Mouse (Mus musculus): Measurements from ENCODE around the gene Gpr3.
A peak's percentile ranks its signal among the peaks of the same experiment; 100 is the strongest.

Gene Gpr3

DNA sequence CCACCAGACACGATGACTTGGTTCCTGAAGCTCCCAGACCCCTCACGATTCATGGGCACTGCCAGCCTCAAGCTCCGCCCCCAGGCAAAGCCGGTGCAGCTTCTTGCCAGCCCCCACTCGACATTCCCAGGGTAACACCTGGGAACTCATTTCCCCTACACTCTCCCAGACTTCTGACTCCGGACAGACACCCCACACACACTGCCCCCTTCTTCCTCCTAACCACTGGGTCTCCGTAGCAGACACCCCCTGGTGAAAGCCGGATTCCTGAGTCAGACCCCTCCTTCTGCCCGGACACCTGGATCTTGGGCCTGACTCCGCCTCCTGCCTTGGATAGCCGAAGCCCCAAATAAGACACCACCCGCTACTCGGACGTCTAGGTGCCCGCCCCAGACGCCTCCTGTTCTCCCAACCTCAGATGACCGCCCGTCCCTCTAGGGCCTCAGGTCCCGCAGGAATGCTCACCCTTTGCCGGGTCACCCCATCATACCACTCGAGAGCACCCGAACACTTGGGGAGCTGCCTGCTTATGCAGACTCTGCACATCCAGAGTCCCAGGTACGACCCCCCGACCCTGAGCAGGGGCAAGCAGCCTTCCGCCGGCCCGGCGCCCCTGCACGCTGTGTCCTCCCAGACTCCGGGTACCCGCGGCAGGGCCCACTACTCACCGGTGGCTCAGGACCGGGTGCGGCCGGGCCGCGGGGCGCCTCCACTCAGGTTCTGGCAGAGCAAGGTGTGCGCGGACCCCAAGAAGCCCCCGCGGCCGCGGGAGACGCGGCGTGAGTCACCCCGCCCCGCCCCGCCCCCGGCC is at the start of gene Gpr3, which contains the start of gene Cd164l2:
Gene Gpr3, minus strand, starts transcription at position 786 of the 811 bp plus-strand sequence.
Gene Cd164l2, plus strand, starts transcription at position 381 of the 811 bp plus-strand sequence.
- no peak for DNase-seq (ENCODE audit: low read depth, low spot score)

DNA sequence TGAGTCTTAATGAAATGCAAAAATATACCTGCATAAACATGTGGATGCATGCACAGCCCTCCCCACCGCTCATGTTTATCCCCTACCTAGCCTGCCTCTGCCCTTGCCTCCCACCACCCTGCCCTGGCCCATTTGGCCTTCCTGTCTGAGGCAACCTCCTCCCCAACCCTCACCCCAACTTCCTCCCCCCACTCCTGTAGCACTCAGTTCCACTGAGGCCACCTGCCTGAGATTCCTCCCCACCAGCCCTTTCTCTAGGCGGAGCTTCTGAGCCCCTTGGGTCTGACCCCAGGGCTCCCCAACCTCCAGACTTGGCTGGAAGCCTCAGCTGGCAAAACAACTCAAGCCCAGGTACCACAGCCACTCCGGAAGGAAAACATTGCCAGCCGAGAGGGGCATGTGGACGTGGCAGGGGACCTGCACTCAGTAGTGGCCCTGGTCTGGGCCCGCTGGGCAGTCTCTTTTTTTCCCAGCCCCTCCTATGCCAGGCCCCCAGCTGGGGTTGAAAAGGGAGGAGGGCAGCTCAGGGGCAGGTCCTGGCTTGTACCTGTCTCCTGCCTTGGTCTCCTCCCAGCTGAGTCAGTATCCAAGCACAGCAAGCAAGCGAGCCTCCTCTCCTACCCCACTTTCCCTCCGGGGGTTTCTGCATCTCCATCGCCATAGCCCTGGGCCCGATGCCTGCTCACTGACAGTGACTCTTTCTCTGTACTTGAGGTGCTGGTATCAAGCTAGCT is 49.5 kb upstream of the Gpr3 start:
- DNase-seq (ENCODE audit: low read depth, low spot score): no peak

DNA sequence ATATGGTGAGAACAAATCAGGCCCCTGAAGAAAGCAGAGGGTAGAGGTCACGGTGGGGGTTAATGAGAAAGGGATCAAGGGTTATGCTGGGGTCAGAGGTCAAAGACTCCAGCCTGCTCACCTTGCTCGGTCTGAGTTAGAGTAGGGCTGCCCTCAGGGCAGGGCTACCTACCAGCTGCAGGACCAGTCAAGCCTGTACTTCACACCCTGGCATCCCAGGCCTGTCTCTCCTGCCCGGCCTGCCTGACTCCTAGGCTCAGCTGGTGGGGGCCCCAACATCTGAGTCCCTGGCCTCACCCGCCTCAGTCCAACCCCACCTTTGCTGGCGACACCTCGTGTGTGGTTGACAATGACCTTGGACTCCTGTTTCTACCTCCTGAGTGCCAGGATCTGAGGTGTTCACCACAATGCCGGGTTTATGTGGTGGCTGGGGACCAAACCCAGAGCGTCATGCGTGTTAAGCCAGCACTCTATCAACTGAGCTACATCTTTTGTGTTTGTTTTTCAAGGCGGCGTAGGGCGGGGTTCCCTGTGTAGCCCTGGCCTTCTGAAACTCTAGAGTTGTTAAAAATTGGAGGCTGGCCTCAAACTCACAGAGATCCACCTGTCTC is 45.6 kb upstream of the Gpr3 start:
- DNase-seq (ENCODE audit: low read depth, low spot score): no peak

DNA sequence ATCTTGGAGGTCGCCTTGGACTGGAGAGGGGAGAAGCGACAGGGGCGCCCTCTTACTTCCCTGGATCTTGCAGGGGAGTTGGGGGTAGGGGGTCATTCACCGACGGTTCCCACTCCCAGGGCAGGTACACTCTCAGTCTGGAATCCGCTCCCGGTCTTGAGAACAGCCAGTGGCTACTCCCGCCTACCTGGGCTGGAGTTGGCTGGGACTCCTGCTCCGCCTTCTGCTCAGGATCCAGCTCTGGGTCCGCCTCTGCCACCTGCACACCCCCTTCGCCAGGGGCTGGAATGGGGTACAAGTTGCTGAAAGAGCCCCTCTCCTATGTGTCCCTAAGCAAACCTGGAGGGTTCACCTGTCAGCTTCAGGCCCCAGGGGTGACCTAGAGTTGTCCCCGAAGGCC is 44.9 kb upstream of the Gpr3 start:
- DNase-seq (ENCODE audit: low read depth, low spot score): no peak

DNA sequence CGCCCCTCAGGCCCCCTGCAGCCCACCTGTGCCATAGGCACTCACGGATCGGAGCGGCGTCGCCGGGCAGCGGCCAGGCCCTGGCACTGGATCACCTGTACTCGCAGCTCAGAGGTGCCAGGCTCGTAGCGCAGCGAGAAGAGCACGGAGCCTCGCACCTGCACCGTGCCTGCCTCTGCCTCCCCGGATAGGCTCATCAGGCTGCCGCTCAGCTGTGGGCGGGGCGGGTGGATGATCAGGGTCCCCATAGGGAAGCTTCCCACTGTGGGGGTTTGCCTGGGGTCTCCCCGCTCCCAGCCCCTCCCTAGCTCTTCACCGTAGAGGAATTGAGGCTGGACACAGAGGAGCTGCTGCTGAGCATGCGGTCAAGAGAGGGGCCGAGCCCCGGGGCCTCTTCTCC is 44.5 kb upstream of the Gpr3 start:
- DNase-seq (ENCODE audit: low read depth, low spot score): peak; percentile 38

DNA sequence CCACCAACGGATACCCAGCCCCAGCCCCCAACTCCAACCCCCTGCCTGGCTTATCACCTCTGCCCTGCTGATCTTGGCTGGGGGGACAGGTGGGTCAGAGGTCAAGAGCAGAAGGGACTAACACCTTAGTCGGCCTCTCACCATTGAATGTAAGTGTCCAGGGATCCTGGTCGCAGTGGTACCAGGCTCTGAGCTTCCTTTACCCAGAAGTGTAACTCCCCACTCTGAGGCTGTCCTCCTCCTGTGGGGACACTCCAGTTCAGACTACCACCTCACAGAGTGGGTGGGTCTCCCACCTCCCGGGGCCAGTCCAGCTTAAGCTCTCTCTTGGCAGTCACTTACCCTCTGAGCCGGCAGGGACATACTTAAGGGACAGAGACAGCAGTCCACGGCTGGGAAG is 43.1 kb upstream of the Gpr3 start:
- DNase-seq (ENCODE audit: low read depth, low spot score): no peak

DNA sequence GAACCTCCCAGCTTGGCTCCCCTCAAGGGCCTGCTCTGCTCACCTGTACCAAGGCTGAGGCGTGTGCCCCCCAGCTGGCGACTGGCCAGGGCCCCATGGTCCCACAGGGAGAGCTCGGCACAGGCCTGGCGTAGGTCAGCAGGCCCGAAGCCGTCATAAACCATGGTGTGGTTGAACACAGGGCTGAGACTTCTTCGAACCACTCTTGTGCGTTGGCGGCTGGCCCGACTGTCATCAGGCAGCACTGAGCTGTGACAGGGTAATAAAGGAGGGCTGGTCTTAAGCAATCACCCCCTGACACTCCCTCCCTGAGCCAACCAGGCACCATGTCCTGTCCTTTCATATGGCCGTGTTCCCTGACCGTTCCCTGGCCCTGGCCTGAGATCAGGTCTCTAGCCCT is 41.1 kb upstream of the Gpr3 start:
- DNase-seq (ENCODE audit: low read depth, low spot score): no peak

DNA sequence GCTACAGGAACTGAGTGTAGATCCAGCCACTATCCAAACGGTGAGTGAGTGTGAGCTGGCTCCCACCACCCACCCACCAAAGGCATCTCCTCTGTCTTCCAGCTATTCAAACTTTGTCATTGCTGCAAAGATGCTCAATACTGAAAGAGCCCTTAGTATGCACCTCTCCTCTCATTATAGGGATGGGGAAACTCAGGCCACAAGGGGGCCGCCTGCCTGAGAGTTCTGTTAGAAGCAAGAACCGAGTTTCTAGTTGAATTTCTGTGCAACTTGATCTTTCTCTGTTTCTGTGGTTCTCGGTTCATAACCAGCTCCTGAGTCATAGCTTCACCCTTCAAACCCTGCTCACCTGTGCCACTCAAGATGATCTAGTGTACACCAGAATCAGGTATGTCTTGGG is 39.8 kb upstream of the Gpr3 start:
- no peak for DNase-seq (ENCODE audit: low read depth, low spot score)

DNA sequence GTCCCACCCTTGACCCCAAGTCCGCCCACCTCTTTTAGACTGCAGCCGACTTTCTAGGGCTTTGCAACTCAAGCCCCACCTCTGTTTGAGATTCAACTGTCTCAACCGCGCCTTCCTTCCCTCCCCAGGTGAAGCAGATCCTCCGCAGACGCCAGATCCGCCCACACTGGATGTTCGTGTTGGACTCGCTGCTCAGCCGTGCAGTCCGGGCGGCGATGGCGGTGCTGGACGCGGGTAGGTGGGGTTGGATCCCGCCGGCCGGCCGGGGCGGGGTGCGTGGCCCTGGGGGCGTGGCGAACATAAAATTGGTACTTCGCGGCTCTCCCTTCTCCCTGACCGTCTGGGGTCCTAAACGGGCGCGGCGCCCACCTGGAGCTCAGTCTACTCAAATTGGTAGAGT is 38.9 kb upstream of the Gpr3 start:
- peak; percentile 41 for DNase-seq (ENCODE audit: low read depth, low spot score)

DNA sequence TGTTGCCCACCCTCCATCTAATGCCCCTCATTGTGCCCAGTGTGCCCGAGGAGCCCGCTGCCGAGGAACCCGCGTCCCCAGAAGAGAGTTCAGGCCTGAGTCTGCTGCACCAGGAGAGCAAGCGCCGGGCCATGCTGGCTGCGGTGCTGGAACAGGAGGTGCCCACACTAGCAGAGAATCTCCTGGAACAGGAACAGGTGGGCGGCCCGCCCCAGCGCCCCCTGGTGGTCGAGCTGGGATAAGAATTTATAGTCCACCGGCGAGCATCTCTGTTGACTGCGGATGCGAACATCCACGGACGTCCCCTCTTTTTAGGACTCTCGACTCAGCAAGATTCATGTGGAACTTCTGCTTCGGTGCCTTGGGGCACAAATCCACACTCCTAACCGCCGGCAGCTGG is 38.3 kb upstream of the Gpr3 start:
- DNase-seq (ENCODE audit: low read depth, low spot score): peak; percentile 79

DNA sequence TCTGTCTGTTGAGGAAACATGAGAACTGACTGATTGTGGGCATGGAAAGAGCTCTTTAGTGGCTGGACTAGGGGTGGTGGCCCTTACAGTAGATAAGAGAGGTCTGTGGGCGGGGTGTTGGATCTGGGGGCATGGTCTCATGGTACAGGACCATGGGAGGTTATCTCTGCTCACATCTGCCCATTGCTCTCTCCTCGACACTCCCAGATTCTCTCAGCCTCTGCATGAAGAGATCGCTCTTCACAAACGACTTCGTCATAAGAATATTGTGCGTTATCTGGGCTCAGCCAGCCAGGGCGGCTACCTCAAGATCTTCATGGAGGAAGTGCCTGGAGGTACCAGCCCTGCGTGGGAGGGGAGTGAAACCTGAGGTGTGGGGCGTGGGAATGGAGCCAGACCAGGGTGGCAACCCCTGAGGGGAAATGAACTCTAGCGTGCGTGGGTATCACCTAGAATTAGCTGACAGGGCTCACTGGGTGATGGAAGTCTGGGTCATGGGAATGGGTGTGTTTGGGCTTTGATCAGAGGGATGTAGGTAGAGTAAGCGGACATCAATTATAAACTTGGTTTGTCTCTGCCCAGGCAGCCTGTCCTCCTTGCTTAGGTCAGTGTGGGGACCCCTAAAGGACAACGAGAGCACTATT is 35.6 kb upstream of the Gpr3 start:
- DNase-seq (ENCODE audit: low read depth, low spot score): no peak

DNA sequence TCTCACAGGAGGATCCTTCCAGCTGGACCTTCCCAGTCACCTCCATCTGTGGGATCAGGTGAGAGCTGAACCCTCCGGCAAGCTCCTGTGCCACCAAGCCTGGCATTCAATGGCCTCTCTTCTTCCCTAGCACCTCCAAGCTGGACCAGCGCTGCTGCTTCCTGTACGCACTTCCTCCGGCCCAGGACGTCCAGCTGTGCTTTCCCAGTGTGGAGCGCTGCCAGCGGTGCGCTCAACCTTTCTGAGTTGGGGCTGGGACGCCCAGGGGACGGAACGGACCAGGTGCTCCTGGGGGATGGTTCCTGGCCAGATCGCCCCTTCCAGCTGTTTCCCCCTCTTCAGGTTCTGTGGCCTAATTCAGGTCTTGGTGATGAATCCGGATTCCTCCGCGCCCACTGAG is 34.7 kb upstream of the Gpr3 start:
- DNase-seq (ENCODE audit: low read depth, low spot score): no peak

DNA sequence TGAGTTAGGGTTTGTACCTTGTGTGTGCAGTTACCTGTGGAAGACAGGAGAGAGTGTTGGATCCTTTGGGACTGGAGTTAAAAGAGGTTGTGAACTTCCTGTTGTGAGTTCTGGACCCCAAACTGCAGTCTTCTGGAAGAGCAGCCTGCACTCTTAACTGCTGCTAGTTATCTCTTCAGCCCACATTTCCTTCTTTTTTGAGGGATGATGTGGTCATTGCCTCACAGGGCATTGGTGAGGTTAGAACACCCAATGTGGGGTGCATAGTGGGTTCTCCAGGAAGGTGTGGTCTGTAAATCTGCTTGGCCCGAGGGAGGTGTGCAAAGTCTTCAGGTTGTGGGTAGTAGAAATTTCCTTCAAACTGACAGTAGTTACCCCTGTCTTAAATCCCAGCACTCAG is 32.0 kb upstream of the Gpr3 start:
- DNase-seq (ENCODE audit: low read depth, low spot score): no peak

DNA sequence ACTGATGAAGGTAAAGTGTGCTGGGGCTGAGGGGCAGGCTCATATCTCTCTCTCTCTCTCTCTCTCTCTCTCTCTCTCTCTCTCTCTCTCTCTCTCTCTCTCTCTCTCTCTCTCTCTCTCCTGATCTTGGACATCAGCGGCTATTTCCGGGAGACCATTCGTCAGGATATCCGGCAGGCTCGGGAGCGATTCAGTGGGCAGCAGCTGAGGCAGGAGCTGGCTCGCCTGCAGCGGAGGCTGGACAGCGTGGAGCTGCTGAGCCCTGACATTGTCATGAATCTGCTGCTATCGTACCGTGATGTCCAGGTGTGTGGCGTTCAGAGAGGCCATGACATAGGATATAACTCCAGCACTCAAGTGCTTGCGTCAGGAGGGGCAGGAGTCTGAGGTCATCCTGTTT is 31.2 kb upstream of the Gpr3 start:
- DNase-seq (ENCODE audit: low read depth, low spot score): no peak

DNA sequence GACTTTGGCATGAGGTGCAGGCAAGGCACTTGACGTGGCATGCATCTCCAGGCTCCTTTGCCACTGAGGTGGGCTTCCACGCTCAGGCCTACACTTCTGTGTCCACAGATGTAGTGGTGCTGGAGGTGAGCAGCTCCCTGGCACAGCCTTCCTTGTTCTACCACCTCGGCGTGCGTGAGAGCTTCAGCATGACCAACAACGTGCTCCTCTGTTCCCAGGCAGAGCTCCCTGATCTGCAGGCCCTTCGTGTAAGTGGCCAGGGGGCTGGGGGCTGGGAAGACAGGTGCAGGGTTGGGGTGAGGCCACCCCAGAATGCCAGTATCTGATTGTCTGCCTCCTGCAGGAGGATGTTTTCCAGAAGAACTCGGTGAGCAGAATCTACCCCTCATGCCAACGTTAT is 30.4 kb upstream of the Gpr3 start:
- DNase-seq (ENCODE audit: low read depth, low spot score): no peak

DNA sequence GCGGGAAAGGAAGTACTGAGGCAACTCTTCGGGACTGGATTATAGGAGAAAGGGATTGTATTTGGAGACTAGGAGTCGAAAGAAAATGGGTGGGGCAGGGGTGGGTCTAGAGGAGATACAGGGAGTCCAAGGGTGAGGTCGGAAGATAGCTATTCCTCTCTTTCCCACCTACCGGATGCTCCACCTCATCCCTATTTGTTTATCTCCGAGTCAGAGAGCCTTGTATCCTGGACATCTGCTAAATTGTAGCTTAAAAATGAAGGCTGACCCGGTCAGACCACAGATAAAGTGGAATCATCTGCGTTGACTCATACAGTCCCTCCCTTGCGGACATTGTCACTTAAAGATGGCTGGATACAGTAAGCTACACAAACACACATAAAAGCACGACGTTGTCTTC is 29.6 kb upstream of the Gpr3 start:
- DNase-seq (ENCODE audit: low read depth, low spot score): no peak

DNA sequence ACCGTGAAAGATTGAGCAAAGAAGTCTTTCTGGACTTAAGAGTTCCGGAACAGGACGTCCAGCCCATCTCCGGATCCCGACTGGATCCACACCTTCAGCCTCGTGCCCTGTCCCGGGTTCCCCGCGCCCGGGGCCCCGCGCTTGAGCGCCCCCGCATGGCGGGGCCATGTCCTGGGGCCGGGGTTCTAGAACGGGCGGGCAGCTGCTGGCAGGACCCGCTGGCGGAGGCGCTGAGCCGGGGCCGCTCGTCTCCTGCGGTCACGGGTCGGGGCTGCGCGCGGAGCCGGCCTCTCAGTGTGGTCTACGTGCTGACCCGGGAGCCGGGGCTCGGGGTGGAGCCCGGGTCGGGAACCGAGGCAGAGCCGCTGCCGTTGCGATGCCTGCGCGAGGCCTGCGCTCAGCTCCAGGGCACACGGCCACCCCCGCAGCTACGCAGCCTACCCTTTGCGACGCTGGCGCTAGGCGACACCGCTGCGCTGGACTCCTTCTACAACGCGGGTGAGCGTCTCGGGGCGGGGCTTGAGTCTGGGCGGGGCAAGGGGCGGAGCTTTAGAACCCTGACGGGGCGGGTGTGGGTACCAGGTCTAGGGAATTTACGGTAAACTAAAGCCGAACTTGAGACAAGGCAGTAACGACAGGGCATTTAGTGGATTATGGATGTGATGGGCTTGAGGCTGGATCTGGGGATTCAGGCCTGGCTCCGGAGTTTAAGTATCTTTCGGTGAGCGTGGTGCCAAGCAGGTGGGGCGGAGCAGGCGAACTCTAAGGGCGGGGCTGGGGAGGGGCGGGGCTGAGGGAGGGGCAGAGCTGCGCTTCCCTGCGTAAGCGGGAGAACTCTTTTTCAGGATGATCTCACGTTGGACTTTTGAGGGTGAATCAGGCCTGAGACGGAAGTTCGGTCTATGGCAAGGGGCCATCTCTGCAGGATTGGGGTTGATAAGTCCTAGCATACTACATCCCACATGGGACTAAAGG is 28.9 kb upstream of the Gpr3 start:
- DNase-seq (ENCODE audit: low read depth, low spot score): peak; percentile 78

DNA sequence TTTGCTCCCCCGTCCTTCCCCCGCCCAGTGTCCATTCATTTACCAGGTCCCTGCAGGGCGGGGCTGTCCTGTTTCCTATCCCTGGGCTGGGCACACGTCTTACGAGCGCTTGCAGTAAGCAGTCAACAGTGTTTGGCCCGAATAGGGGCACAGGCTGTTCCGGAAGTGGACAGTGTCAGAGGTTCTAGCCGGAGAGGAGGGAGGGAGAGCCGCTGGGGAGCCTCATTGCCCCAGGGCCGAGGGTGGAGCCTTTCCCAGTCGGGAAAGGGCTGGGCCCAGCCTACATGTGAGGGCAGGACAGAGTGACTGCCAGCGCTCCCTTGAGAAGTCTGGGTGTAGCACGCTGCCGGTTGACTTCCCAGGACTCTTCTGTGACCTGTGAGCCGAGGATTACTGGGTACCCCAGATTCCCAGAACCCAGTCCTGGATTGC is 28.2 kb upstream of the Gpr3 start, which contains the start of gene Map3k6:
Gene Map3k6, plus strand, starts transcription at position 329 of the 432 bp plus-strand sequence.
- DNase-seq (ENCODE audit: low read depth, low spot score): peak; percentile 60

DNA sequence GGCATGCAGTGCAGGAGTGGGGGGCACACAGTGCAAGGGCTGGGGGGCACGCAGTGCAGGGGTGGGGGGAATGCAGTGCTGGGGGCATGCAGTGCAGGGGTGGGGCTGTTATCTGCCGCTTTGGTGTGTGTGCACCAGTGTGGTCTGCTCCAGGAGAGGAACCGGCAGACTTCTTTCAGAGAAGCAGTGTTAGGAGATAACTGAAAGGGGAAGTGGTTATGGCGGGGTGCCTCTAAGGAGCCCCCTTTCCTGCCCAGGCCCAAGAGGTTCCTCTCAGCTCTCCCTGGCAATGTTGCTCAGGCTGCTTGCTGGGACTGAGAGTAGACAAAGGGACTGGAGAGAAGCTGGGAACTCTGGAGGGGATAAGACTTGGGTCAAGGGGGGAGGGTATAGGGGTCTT is 25.6 kb upstream of the Gpr3 start:
- no peak for DNase-seq (ENCODE audit: low read depth, low spot score)

DNA sequence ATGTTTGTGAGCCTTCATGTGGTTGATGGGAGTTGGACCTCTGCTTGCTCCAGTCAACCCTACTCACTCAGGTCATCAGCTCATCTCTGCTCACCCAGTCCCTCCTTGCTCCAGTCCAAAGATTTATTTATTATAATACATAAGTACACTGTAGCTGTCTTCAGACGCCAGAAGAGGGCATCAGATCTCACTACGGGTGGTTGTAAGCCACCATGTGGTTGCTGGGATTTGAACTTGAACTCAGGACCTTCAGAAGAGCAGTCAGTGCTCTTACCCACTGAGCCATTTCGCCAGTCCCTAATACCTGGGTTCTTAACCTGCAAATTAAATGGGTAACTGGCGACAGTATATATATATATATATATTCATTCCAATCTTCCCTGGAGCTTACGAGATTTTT is 23.1 kb upstream of the Gpr3 start:
- no peak for DNase-seq (ENCODE audit: low read depth, low spot score)

DNA sequence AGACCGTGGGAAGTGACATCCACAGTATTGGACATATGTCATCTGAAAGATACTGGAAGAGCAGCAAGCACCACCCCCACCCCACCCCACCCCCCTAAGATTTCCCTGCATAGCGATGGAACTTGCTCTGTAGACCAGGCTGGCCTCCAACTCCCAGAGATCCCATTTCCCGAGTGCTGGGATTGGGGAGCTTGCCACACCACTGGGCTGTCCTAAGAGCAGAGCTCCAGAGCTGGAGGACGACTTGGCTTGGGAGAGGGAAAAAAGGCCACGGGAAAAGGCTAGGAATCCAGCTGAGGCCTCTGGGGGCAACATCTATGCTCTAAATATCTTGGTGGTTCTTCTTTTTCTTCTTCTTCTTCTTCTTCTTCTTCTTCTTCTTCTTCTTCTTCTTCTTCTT is 22.4 kb upstream of the Gpr3 start:
- DNase-seq (ENCODE audit: low read depth, low spot score): no peak

Data from ES-CJ7 (cell line).